19 mouse cellular contexts compared by ENCODE assay signal in the genomic region with DNA sequence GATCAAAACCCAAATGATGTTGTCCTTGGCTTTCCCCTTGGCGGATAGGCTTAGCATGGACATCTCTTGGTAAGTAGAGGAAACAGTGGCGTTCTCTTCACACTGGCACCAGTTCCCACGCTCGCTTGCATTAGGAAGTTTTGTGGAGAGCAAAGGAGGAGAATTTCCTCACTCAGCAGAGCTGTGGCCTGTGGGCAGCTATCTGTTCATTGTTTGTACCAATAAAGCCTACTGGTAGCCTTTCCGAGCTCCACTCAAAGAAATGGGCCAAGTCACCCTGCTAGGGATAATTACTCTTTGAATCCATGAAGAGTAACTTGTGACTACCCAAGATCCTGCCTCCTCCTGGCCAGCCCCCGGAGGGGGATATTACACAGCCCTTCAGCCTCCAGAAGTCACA. TPM values are rescaled to one million over a fixed set of nuclear protein-coding genes. Genes with fewer than 3 reads are reported as not detected.
DNase-seq lines count a peak whose midpoint lies in the region; ATAC-seq and TF ChIP-seq lines count a peak whose summit lies in the region.
"Had no signal": no experiment of that assay in that cellular context is flagged by ENCODE, and none has a peak within 500 bp of the region (broad histone marks: within the 10 kb centered on the region; RNA-seq: fewer than 3 reads in every experiment).

No protein-coding gene starts in this region.

- no peak overlapping the region for H3ac ChIP-seq in C2C12 (ENCODE audit: control insufficient read depth, insufficient read length, low read depth)

- H3K36me3 ChIP-seq in midbrain, embryonic 10.5 days, result no peaks in the 10 kb centered on the region
- H3K36me3 ChIP-seq in midbrain, embryonic 16.5 days (ENCODE audit: control insufficient read depth, insufficient read depth, low read length), result no peaks in the 10 kb centered on the region
- peaks cover 11% of the 10 kb centered on the region for H3K36me3 ChIP-seq in C2C12 (ENCODE audit: control insufficient read depth, insufficient read depth)
- H3K36me3 ChIP-seq in liver, postnatal 0 days (replicated peaks; ENCODE audit: insufficient read depth, low read length), result no peaks in the 10 kb centered on the region; the same call in 1 of the 2 replicates
- H3K36me3 ChIP-seq: forebrain, embryonic 10.5 days; hindbrain, embryonic 15.5 days; limb, embryonic 10.5 days; midbrain, embryonic 13.5 days; neural tube, embryonic 12.5 days had no signal

- no peaks in the 10 kb centered on the region for H3K9me3 ChIP-seq in midbrain, embryonic 10.5 days (replicated peaks)
- no peaks in the 10 kb centered on the region for H3K9me3 ChIP-seq in midbrain, embryonic 16.5 days (replicated peaks; ENCODE audit: control insufficient read depth, low read length, poor library complexity, severe bottlenecking)
- H3K9me3 ChIP-seq in liver, postnatal 0 days (ENCODE audit: low read length), result no peaks in the 10 kb centered on the region
- H3K9me3 ChIP-seq: forebrain, embryonic 10.5 days; hindbrain, embryonic 15.5 days; limb, embryonic 10.5 days; midbrain, embryonic 13.5 days; neural tube, embryonic 12.5 days had no signal

- peaks cover 31% of the 10 kb centered on the region for H3K79me3 ChIP-seq in C2C12 (ENCODE audit: low read depth)

- 0 out of 2 replicates have a peak overlapping the region, but pooled peaks have one; percentile 29 for H3K27ac ChIP-seq in midbrain, embryonic 10.5 days (replicated peaks)
- H3K27ac ChIP-seq in midbrain, embryonic 16.5 days (ENCODE audit: low read length), result no peak overlapping the region
- H3K27ac ChIP-seq in bone marrow, adult 2 months (ENCODE audit: control insufficient read depth, insufficient read depth, low read depth, low read length, poor library complexity), result peak overlapping the region; percentile 61; the same call in 1 of the 2 replicates
- H3K27ac ChIP-seq in liver, postnatal 0 days (ENCODE audit: low read depth), result peak overlapping the region; percentile 89
- H3K27ac ChIP-seq: forebrain, embryonic 10.5 days; heart, adult 2 months; hindbrain, embryonic 15.5 days; kidney, postnatal 0 days; limb, embryonic 10.5 days; midbrain, embryonic 13.5 days; neural tube, embryonic 12.5 days had no signal

- no peak overlapping the region for H3K4me2 ChIP-seq in midbrain, embryonic 16.5 days (ENCODE audit: low read length)
- H3K4me2 ChIP-seq in liver, postnatal 0 days (ENCODE audit: low read depth, low read length), result peak overlapping the region; percentile 80
- H3K4me2 ChIP-seq: hindbrain, embryonic 15.5 days; midbrain, embryonic 13.5 days; neural tube, embryonic 12.5 days had no signal

- TF ChIP-seq EP300 in liver, postnatal 0 days (IDR thresholded peaks at IDR 0.05; ENCODE audit: low read depth), result no peak

- ATAC-seq in midbrain, embryonic 16.5 days, result no peak
- ATAC-seq in liver, postnatal 0 days, result no peak
- ATAC-seq: forebrain, postnatal 0 days; midbrain, embryonic 13.5 days had no signal

- TF ChIP-seq CTCF in C2C12 (IDR thresholded peaks at IDR 0.05; ENCODE audit: control insufficient read depth, insufficient read depth, insufficient read length), result no peak
- TF ChIP-seq CTCF in bone marrow, adult 2 months (IDR thresholded peaks at IDR 0.05; ENCODE audit: control insufficient read depth, insufficient read depth, low read length), result no peak
- TF ChIP-seq CTCF in liver, postnatal 0 days (IDR thresholded peaks at IDR 0.05; ENCODE audit: low read depth), result no peak

- peaks cover 48% of the 10 kb centered on the region for H3K4me1 ChIP-seq in midbrain, embryonic 10.5 days
- H3K4me1 ChIP-seq in midbrain, embryonic 16.5 days (ENCODE audit: control insufficient read depth, insufficient read depth, low read length), result no peaks in the 10 kb centered on the region
- H3K4me1 ChIP-seq in bone marrow, adult 2 months (ENCODE audit: control insufficient read depth, insufficient read depth, low read length), result peaks cover 8% of the 10 kb centered on the region
- peaks cover 30% of the 10 kb centered on the region for H3K4me1 ChIP-seq in liver, postnatal 0 days (ENCODE audit: insufficient read depth)

- H3K79me2 ChIP-seq in C2C12 (ENCODE audit: control insufficient read depth, insufficient read depth), result peaks cover 40% of the 10 kb centered on the region

- DNase-seq in midbrain, embryonic 10.5 days (ENCODE audit: low spot score), result no peak
- no peak for DNase-seq in liver, postnatal 0 days
- DNase-seq in adrenal gland, postnatal 25 days, result no peak
- DNase-seq in layer of hippocampus, postnatal 14 days (ENCODE audit: low spot score in 2 of 2), result no peak
- DNase-seq: cerebellum, adult 9-11 months; forebrain, postnatal 0 days; gastrocnemius, postnatal 25 days; right cerebral cortex, postnatal 14 days had no signal

- H3K4me3 ChIP-seq in midbrain, embryonic 10.5 days, result no peak overlapping the region
- H3K4me3 ChIP-seq in midbrain, embryonic 16.5 days (ENCODE audit: low read depth, low read length), result no peak overlapping the region
- H3K4me3 ChIP-seq in C2C12 (ENCODE audit: insufficient read depth, poor library complexity, severe bottlenecking), result no peak overlapping the region
- H3K4me3 ChIP-seq in bone marrow, adult 2 months (replicated peaks; ENCODE audit: control insufficient read depth, low read depth, low read length), result no peak overlapping the region
- 0 out of 2 replicates have a peak overlapping the region, but pooled peaks have one; percentile 71 for H3K4me3 ChIP-seq in liver, postnatal 0 days (ENCODE audit: low read depth, low read length)
- H3K4me3 ChIP-seq: forebrain, embryonic 10.5 days; heart, adult 2 months; hindbrain, embryonic 15.5 days; limb, embryonic 10.5 days; midbrain, embryonic 13.5 days; neural tube, embryonic 12.5 days had no signal

- no peak for TF ChIP-seq POLR2A in bone marrow, adult 2 months (IDR thresholded peaks at IDR 0.05; ENCODE audit: borderline replicate concordance, control insufficient read depth, low read depth, low read length)

- WGBS in midbrain, embryonic 10.5 days, result 90% methylated on average over 6 of the region's 6 CpGs
- WGBS in midbrain, embryonic 16.5 days, result 85% methylated on average over 6 of the region's 6 CpGs
- WGBS in bone marrow, adult 2 months, result 31% methylated on average over 6 of the region's 6 CpGs
- WGBS in liver, postnatal 0 days (ENCODE audit: insufficient replicate concordance), result 60% methylated on average over 6 of the region's 6 CpGs

- H3K27me3 ChIP-seq in midbrain, embryonic 10.5 days (ENCODE audit: low read depth, poor library complexity, severe bottlenecking), result 0 out of 2 replicates have a peak, but pooled peaks cover 5% of the 10 kb centered on the region
- no peaks in the 10 kb centered on the region for H3K27me3 ChIP-seq in midbrain, embryonic 16.5 days (ENCODE audit: control insufficient read depth, insufficient read depth, low read depth, low read length)
- H3K27me3 ChIP-seq in C2C12 (ENCODE audit: control insufficient read depth, insufficient read depth, insufficient read length), result no peaks in the 10 kb centered on the region
- no peaks in the 10 kb centered on the region for H3K27me3 ChIP-seq in liver, postnatal 0 days (ENCODE audit: insufficient read depth, low read length)
- H3K27me3 ChIP-seq: hindbrain, embryonic 15.5 days; midbrain, embryonic 13.5 days; neural tube, embryonic 12.5 days; Patski had no signal

- no peak overlapping the region for H3K9ac ChIP-seq in midbrain, embryonic 16.5 days (ENCODE audit: low read depth, low read length)
- no peak overlapping the region for H3K9ac ChIP-seq in liver, postnatal 0 days (replicated peaks)
- H3K9ac ChIP-seq: forebrain, postnatal 0 days; hindbrain, embryonic 15.5 days; midbrain, embryonic 13.5 days; neural tube, embryonic 12.5 days had no signal

TF ChIP-seq in C2C12, 6 proteins besides CTCF, POLR2A, EP300 and RAD21:
- peak; percentile 29 for TF ChIP-seq USF1 (IDR thresholded peaks at IDR 0.05; ENCODE audit: low read depth)
- TF ChIP-seq FOSL1 (IDR thresholded peaks at IDR 0.05; ENCODE audit: insufficient read depth, low read length, poor library complexity, severe bottlenecking), result no peak

RNA-seq across cellular contexts. Expression of a gene that starts 0.7 kb away (rescaled TPM):
- 0.98 and 1.0 TPM in 2 replicates for polyA plus RNA-seq in midbrain, embryonic 10.5 days (2016; fragmentation: Nextera tagmentation; extraction: Ambion mirVana)
- polyA plus RNA-seq in midbrain, embryonic 16.5 days (2015; fragmentation: Nextera tagmentation; extraction: Ambion mirVana), result 0.59 and 0.71 TPM in 2 replicates
- polyA plus RNA-seq in C2C12 (2012; fragmentation: generic; extraction: Trizol), result 28.8 TPM
- polyA plus RNA-seq in bone marrow, adult 2 months (2011; ENCODE audit: insufficient read depth, insufficient read length, low replicate concordance, missing spikeins), result 15.8 and 24.5 TPM in 2 replicates
- 3.3 and 4.6 TPM in 2 replicates for polyA plus RNA-seq in liver, postnatal 0 days (2015; fragmentation: Nextera tagmentation; extraction: Ambion mirVana)
- total RNA-seq in adrenal gland, postnatal 25 days (2021), result 3.7 and 5.6 TPM in 2 replicates
- total RNA-seq in layer of hippocampus, postnatal 14 days (2021), result 1 to 10 TPM; 1.9 to 2.6 TPM
